In the genomic region with DNA sequence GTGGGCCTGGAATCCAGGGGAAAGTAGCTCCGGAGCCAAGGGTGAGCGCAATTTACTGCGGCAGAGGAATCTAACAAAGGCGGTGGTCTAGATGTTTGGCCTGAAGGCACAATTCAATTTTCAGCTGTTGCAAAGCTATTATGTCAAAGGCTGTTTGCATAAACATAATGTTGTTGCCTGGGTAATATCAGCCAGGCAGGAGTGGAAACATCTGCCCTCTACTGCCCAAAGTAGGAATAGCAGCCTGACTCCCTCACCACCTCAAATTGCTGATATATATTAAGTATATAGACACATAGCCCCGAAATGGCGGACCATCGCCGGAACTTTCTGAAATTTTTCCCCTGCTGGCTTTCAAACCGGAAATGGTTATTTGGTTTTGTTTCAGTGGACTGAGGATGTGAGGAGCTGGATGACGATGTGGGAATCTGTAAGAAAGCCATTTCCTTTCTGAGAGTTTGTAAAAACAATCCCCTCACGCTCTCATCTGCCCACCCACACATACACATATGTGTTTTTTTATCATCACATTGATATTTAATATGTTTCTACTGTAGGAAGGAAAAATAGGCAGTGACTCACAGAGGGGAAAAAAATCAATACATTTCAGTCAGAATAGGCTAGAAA, we compare ENCODE assay signal across 8 mouse cellular contexts.
DNase-seq lines count a peak whose midpoint lies in the region; ATAC-seq lines count a peak whose summit lies in the region.

No protein-coding gene starts in this region.

- intact Hi-C loops in gastrocnemius, postnatal 14 days (cut with DNase I; ENCODE audit: low total_unique reads), result no loop called here
- intact Hi-C loops in left cerebral cortex, postnatal 14 days (cut with DNase I), result loop anchor here (10.0 kb wide), 1 partner anchor 1064 kb away; a partner anchor contains a TSS

- ATAC-seq in common myeloid progenitor, adult 5-6 weeks (replicated peaks; ENCODE audit: low read depth, poor library complexity, severe bottlenecking), result peak; percentile 98
- ATAC-seq in midbrain, embryonic 13.5 days, result 0 out of 2 replicates have a peak, but pooled peaks have one; percentile 43

- WGBS in midbrain, embryonic 13.5 days, result 59% methylated on average over 11 of the region's 11 CpGs

- no peak overlapping the region for H3K27ac ChIP-seq in midbrain, embryonic 13.5 days

- peak; percentile 45 to 84 for DNase-seq in adrenal gland, adult (ENCODE audit: inconsistent age in 2 of 2, low spot score in 1 of 2)
- no peak for DNase-seq in adrenal gland, adult 8-10 months
- peak; percentile 46 for DNase-seq in gastrocnemius, postnatal 14 days
- peak; percentile 73 for DNase-seq in induced T-regulatory cell, adult 2 months (ENCODE audit: low read depth)
- DNase-seq in left cerebral cortex, postnatal 14 days (ENCODE audit: low spot score in 2 of 2), result peak; percentile 66 to 80
- DNase-seq in spleen, adult 18-20 months, result peak; percentile 14 to 63

- H3K4me3 ChIP-seq in midbrain, embryonic 13.5 days (replicated peaks), result no peak overlapping the region

- H3K9ac ChIP-seq in midbrain, embryonic 13.5 days (replicated peaks), result no peak overlapping the region

- no peaks in the 10 kb centered on the region for H3K27me3 ChIP-seq in midbrain, embryonic 13.5 days

- no peaks in the 10 kb centered on the region for H3K36me3 ChIP-seq in midbrain, embryonic 13.5 days

- no peaks in the 10 kb centered on the region for H3K9me3 ChIP-seq in midbrain, embryonic 13.5 days

- H3K4me2 ChIP-seq in midbrain, embryonic 13.5 days (replicated peaks), result no peak overlapping the region

- H3K4me1 ChIP-seq in midbrain, embryonic 13.5 days (replicated peaks), result no peaks in the 10 kb centered on the region
